13 mouse cellular contexts compared by ENCODE assay signal in the genomic region with DNA sequence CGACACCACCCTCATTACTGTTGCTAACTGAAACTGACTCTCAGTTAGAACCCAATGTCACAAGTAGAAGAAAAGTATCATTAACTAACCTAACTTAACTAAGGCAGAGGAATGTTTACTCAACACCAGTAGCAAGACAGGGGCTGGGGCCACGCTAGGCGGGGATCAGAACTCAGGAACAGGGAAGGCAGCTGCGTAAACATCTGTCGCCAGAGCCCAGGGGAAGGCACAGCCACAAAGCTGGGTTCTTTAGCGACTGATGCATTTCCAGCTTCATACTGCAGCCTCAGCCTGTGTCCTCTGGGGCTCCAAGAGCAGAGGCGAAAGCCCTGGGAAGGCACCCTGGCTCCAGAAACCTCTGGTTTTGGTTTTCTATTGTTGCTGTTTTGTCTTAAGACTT.
"Had no signal": no experiment of that assay in that cellular context is flagged by ENCODE, and none has a peak within 500 bp of the region (broad histone marks: within the 10 kb centered on the region; RNA-seq: fewer than 3 reads in every experiment).

No protein-coding gene starts in this region.

- H3K27ac ChIP-seq: left cerebral cortex, adult 2 months; limb, embryonic 10.5 days; liver, embryonic 15.5 days; midbrain, embryonic 10.5 days had no signal

- H3K9ac ChIP-seq: liver, embryonic 15.5 days; lung, embryonic 14.5 days had no signal

- H3K4me1 ChIP-seq: limb, embryonic 10.5 days; liver, embryonic 15.5 days had no signal

- H3K4me3 ChIP-seq: left cerebral cortex, adult 2 months; limb, embryonic 10.5 days; liver, embryonic 15.5 days; midbrain, embryonic 10.5 days had no signal

- H3K27me3 ChIP-seq: liver, embryonic 15.5 days had no signal

- H3K36me3 ChIP-seq: limb, embryonic 10.5 days; liver, embryonic 15.5 days; midbrain, embryonic 10.5 days had no signal

- H3K9me3 ChIP-seq: liver, embryonic 15.5 days; midbrain, embryonic 10.5 days had no signal

- H3K4me2 ChIP-seq: liver, embryonic 11.5 days; liver, embryonic 15.5 days; lung, embryonic 14.5 days had no signal

- DNase-seq: lung, embryonic 14.5 days; lung, postnatal 10 days; lung, postnatal 4 days; retina, postnatal 1 day; right cerebral cortex, postnatal 4 days; spleen, adult 18-20 months; thymus, adult 18-20 months; thymus, postnatal 14 days had no signal
